Mouse (Mus musculus) embryonic fibroblast, embryonic 13.5 days (primary cell): ENCODE measurements at regions not wholly inside any gene's neighbourhood (a gene's known extent, or its start where the extent isn't known, plus 50 kb on each side); places are given as distances from the start of the nearest gene placed in this dataset.

Source experiments
- CTCF ChIP-seq: IDR thresholded peaks from 2 replicates; pipeline ENCODE4 v1.5.1; 2011; ENCODE audit warnings: mild to moderate bottlenecking, control low read depth, low read length, moderate library complexity, borderline replicate concordance; ENCODE audit not compliant: insufficient read depth
- POLR2A ChIP-seq: IDR thresholded peaks from 2 replicates; pipeline ENCODE4 v1.6.1; 2011; ENCODE audit warnings: low read depth, mild to moderate bottlenecking, control low read depth, low read length, moderate library complexity

DNA sequence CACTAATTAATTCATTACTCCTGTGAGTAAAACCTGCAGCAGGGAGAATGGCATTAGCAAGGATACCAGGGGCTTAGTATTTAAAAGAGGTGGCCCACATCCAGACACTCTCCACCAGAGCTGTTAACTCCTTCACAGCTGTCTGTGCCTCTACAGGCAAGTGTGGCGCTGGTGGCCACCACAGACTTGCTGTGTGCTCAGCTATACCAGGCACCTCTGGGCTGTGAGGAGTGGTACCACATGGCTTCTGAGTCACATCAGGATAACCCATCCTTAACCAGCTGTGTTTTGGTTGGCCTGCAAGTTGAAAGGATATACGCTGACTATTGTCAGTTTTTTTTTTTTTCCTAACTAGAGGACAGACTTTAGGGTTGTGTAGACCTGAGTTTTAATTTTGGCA is 108.1 kb downstream of the 4933412E24Rik start:
- TF ChIP-seq CTCF (no peak), POLR2A (no peak)
